Mouse (Mus musculus) left cerebral cortex, adult 8-10 months (tissue): Measurements from ENCODE around the gene Zdhhc4. TPM values are rescaled to one million over a fixed set of nuclear protein-coding genes. Genes with fewer than 3 reads are reported as not detected.
A peak's percentile ranks its signal among the peaks of the same experiment; 100 is the strongest.

Experiments used
- DNase-seq, 2 experiments: peaks; one replicate each; pipeline ENCODE4 v3.0.0; 2022; ENCODE audit warnings: low spot score in 2 of 2
- total RNA-seq, 4 experiments: library from RNA; stranded (reverse); gene quantifications; 2 replicates each; pipeline ENCODE4 v1.2.4; 2022

Zdhhc4 gene
- total RNA-seq, 4 experiments from 2014 or later, result 43.1 to 44.4 (median 44.0) TPM

GRCm38 (mm10) chr5:143279247-143279646, 49.8 kb downstream of the Zdhhc4 start:
- DNase-seq, result no peak

GRCm38 (mm10) chr5:143275761-143276160, 53.3 kb downstream of the Zdhhc4 start:
- DNase-seq, result no peak

- no peak for DNase-seq
Measured at GRCm38 (mm10) chr5:143272540-143273330, 56.3 kb downstream of the Zdhhc4 start.

DNA sequence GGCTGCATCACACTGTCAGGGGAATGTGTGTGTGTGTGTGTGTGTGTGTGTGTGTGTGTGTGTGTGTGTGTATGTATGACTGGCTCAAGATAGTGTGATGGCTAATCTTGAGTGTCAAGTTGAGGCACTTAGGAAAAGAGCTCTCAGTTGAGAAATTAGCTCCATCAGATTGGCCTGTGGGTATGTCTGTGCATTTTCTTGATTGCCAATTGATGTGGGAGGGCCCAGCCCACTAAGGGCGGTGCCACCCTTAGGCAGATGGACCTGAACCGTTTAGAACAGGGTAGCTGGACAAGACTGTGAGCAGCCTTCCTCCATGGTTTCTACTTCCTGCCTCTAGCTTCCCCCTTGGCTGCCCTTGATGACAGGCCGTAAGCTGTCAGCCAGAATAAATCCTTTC, 56.9 kb downstream of the Zdhhc4 start:
- DNase-seq, result no peak

- no peak for DNase-seq
Measured at GRCm38 (mm10) chr5:143271642-143272041, 57.4 kb downstream of the Zdhhc4 start.

DNA sequence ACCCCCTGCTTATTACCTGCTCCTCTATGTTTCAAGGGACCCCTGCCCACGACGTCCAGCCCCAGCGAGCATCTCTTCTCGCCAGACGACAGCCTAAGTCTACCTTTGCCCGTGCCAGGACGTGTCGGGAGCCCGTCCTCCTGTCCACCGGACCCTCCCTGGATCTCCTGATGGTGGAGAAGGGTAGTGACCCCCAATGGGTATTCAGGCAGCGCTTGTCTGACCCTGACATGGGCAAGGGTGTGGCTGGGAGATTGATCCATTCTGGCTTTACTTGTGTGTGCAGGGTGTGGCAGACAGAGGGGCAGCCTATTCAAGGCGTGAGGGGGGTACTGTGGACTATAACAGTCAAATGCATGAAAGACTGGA, 58.9 kb downstream of the Zdhhc4 start:
- no peak for DNase-seq

- DNase-seq, result peak; percentile 59 to 69
Measured at GRCm38 (mm10) chr5:143269363-143270150, 59.5 kb downstream of the Zdhhc4 start, which contains the start of gene Zfp316. Gene Zfp316 (minus strand): TSS chr5:143270022.

- DNase-seq, result peak in 1 of 2 experiments; percentile 30
Measured at GRCm38 (mm10) chr5:143268985-143269362, 60.1 kb downstream of the Zdhhc4 start.

- DNase-seq, result no peak
Measured at GRCm38 (mm10) chr5:143266794-143267193, 62.3 kb downstream of the Zdhhc4 start.

Other genes starting within 250 kb of the Zdhhc4 start
- gene Rnf216, start 216.3 kb downstream of the Zdhhc4 start, total RNA-seq, result 10 to 100 TPM; 42.4 to 47.3 (median 45.2) TPM
- under 1 TPM; 0.07 to 0.21 (median 0.14) TPM for gene Olfr718-ps1, start 181.7 kb downstream of the Zdhhc4 start, total RNA-seq
- gene Rbak, start 148.5 kb downstream of the Zdhhc4 start, total RNA-seq, result 10 to 100 TPM; 12.0 to 15.0 (median 13.5) TPM
- gene Spdye4b, start 148.2 kb downstream of the Zdhhc4 start, total RNA-seq, result not detected
- gene Spdye4a, start 102.4 kb downstream of the Zdhhc4 start, total RNA-seq, result not detected
- 10 to 100 TPM; 26.9 to 31.8 (median 31.4) TPM for gene Zfp12, start 94.1 kb downstream of the Zdhhc4 start, total RNA-seq
- 10 to 100 TPM; 24.1 to 26.8 (median 24.5) TPM for gene Zfp316, start 59.2 kb downstream of the Zdhhc4 start, total RNA-seq
- 1 to 10 TPM; 4.0 to 4.7 (median 4.3) TPM for gene Zfp853, start 35.6 kb downstream of the Zdhhc4 start, total RNA-seq
- gene E130309D02Rik, start 13.9 kb downstream of the Zdhhc4 start, total RNA-seq, result 10 to 100 TPM; 21.7 to 24.7 (median 23.3) TPM
- 1 to 10 TPM; 3.1 to 4.6 (median 3.6) TPM for gene Grid2ip, start 28.1 kb upstream of the Zdhhc4 start, total RNA-seq
- 10 to 100 TPM; 32.1 to 39.5 (median 34.3) TPM for gene Kdelr2, start 74.6 kb upstream of the Zdhhc4 start, total RNA-seq
- gene Daglb, start 135.3 kb upstream of the Zdhhc4 start, total RNA-seq, result 10 to 100 TPM; 33.6 to 41.6 (median 36.8) TPM
- gene Rac1, start 198.8 kb upstream of the Zdhhc4 start, total RNA-seq, result 100 to 1,000 TPM; 369 to 406 (median 382) TPM